Mouse (Mus musculus) lung, postnatal 14 days (tissue): ENCODE results near the gene Macrod1.
A peak's percentile ranks its signal among the peaks of the same experiment; 100 is the strongest.

Experiments
- DNase-seq: peaks from one replicate; pipeline ENCODE4 v3.0.0; 2021

The Macrod1 gene

DNA sequence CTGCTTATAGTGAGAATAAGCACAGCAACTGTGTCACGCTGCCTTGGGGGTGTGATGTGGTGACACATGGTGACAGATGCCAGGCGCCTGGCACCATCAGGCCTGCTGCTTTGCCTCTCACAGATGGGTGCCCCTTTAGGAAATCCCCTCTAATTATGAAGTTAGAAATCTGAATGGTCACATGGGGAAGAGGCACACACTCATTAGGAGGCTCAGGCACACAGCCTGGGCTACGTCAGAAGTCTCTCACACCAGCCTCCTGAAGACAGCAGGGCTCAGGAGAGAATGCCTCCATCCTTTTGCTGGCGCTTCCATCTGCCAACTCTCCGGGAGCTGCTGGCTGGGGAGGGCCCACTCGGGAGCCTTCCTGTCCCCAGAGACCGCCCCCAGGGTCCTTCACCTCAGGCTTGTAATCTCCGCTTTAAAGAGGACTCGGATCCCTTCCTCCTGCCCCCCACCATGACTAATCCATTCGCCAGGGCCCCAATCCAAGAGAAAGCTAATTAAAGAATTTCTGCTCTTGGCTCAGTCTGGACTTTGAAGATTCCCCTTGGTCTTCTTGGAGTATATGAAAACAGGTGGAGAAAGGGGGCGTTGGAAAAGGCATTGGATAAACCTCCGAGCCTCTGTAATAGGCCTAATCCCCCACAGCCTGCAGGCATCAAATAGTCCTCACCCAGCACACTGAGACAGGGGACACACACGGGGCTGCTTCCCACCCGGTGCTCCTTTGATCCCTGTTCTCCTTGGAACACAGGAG is 26.6 kb downstream of the Macrod1 start:
- no peak for DNase-seq

DNA sequence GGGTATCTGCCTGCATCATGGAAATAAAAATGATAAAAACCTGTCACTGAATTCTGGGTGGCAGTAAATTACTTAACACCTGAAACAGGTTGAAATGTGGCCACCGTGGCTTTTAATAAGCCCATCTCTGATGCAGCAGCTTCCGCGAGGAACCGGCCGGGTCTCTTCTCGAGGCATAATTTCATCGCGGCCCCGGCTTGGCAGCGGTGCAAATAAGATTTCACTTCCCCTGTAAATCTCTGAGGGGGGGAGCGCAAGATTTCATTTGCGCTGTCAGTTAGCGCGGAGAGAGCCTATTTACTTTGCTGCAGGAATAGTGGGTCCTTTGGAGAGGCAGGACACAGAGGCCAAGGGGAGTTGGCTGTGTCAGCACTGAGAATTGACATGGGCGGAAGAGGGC is 28.1 kb downstream of the Macrod1 start:
- no peak for DNase-seq

DNA sequence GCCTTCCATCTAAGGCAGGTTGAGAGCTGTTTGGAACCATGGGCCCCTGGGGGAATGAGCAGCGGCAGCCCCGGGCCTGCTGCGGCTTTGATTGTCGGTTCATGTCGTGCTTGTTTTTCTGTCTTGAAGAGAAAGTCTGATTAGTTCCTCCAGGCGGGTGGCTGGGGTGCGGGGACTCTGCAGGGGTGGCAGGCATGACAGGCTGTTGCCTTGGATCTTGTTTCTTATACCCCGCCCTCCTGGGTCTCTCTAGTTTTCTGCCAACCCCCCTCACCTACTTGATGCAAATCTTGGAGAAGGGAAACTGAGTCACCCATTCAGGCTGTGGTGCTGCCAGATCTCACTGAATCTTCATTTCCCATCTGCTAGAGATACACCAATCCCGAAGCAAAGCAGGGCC is 31.9 kb downstream of the Macrod1 start:
- no peak for DNase-seq

DNA sequence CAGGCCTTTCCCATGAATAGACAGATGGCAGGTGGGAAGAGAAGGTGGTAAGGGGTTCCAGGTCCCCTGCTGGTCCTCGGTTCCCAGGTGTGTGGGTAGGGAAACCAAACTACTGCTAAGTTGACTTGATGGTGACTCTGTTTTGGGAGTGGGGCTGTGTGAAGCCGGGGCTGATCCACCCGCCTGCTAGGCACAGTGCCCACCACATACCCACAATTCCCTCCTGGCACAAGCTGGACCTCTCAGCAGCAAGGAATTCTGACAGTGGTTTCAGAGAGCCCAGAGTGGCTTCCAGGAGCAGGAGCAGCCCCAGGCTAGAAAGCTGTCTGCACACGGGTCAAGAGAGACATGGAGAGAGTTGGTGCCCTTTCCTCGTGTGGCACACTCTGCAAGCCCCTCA is 32.4 kb downstream of the Macrod1 start:
- DNase-seq, result no peak

DNA sequence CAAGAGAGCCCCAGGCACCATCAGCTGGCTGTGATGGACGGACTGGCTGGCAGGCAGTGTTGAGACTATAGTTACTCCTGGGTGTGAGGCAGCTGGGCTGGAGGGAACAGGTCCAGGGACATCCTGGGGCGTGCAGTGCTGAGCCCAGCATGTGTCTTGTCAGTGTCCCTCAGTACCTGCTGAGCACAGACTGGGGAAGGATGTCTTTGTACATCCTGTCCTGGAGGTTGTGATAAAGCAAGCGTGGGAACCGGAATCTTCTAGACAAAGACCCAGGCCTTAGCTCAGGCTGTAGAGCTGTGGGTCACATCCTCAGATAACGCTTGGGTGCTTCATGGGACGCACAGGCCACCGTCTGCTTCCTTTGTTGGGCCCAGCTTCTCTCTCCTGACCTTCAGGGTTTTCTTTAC is 33.2 kb downstream of the Macrod1 start:
- no peak for DNase-seq

DNA sequence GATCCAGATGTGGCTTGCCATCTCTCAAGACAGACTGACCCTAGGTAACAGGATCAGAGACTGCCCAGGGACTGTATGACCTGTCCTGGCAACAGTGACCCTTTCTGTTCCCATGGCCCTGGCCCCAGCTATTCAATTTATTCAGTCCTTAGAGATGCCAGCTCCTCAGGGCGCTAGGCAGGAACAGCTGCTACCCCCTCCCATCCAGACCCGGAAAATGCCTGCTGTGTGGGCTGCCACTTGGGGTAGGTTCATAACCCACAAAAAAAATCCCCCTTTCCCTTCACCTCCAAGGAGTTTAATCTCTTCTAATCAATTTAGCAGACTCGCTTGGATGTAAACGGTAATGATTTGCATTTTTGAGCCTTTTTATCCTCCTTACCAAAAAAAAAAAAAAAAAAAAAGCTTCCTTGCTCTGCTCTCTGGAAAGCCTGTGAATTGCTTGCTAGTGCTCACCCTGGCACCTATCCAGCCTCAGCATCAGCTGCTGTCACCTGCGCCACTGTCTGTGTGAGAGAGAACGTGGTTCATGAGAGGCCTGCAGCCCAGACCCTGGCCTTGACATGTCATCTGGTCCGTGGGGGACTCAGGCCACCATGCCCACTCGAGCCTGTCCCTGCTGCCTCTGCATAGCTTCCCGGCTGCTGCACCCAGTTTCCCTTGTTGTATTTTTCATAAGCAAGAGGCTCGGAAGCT is 33.9 kb downstream of the Macrod1 start:
- DNase-seq, result no peak

DNA sequence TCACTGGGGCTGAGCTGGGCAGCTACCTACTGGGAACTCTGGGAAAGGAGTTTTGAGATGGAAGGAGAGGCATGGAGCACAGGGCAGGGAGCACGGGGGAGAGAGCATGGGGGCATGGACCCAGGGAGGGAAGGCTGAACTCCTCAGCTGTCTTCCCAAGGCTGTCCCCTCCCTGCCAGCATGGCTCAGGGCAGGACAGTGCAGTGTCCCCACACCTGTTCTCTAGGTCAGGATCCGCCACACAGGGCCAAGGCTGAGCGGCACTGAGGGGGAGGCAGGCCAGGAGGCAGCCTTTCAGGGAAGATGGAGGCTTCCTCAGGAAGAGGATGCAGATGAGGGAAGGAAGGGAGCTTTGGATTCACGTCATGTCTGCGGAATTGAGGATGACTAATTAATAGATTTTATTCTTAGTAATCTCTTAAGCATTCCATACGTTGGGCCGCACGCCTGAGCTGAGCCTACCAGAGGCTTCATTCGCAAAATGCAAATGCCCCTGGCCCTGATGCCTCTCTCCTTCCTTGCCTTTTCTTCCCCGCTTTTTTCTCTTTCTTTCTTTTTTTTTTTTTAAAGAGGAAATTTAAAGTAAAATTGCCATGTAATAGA is 34.9 kb downstream of the Macrod1 start:
- no peak for DNase-seq

DNA sequence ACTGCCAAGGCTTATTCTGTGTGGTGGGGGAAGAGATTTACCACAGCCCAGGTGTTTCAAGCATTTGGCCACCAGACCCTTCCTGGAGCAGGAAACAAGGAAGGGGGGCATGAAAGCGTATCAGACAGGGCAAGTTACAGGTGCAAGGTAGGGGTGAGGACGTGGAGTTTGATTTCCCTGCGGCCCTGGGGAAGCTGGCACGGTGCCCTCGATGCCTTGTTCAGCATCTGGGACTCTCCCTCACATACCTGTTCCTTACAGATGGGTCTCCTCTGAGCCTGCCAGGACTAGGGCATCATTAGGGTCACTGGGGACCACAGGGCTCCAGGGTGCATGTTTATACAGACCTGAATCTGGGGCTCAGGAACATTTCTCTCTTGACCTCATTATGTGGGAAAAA is 36.1 kb downstream of the Macrod1 start:
- DNase-seq, result no peak

DNA sequence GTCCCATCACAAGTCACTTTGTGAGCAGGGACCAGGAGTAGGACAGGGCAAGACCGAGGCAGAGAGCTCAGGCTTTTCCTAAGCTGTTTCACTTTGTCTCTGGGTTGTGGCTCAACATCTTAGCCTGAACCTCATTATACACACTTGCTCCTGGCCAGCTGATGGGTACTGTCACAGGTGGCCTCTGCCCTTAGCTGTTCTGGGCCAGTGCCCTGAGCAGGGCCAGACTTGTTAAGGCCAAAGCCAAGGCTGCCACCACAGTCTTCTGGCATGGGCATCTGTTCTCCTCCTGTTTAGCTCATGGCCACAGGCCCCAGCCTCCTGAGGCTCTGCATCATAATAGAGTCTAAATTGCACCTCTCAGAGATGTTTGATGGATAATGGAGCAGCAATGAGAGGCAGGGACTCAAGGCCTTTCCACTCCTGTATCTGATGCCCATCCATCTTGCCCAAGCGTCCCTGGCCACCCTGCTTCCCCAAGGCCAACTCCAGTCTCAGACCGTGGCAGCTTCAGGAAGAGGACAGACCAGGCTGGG is 43.1 kb downstream of the Macrod1 start:
- no peak for DNase-seq

DNA sequence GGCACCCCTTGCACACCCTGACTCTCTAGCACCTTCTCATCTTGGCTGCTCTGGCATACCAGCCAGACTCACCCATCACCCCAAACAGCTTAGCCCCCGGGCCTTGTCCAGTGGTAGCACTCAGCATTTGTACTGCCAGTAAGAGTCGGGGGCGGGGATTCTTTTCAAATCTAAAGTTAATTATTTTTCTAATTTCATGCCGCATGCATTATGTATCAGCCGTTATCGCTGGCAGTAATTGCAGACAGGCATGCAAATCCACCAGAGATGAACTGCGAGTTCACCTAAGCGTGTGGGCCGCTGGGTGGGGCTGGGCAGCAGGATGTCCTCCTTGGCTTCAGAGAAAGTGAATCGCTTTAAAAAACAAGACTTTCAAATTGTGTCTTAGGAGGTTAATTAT is 45.4 kb downstream of the Macrod1 start:
- DNase-seq, result no peak

DNA sequence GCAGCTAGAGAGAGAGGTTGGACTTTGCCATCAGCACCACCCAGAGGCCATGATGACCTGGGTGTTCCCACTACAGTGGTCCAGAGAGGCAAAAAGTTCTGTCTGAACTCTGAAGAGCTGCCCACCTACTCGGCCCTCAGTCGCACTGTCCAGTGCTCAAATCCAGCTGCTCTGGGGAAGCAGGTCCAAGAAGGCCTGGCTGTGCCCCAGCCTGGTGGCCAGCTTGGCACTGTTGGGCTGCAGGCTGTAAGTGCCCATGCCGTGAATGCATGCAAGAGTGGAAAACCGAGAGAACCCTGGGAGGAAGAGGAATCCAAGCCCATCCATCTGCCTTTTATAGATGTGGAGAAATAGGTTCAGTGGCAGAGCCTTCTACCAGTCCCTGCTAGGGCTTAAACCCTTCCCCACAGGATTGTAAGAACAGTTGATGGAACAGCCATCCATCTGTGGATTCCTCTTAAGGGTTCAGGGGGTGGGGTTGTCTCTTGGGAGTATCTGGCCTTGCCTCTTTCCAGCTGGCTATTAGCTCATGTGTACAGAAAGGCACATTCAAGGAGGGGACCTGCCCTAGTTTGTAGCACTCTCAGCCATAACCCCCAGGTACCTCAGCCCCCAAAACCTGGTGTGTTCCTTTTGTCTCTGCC is 46.9 kb downstream of the Macrod1 start:
- no peak for DNase-seq

DNA sequence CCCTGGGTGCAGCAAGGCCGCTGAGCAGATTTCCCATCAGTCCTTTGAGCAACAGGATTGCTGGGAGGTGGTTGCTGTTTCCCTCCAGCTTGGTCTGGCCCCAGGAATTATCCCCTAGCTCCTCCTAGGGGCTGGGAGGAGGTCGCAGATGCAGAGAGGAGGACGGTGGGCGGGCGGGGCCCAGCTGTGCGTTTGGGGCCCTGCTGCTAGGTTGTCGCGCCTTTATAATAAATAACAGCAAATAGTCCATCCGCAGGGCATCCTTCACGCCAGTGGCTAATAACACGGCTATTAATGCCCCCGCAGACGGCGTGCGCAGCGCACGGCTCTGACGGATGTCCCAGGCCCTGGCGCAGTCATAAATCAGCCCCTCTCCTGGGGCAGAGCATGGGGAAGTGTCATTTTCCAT is 47.4 kb downstream of the Macrod1 start:
- peak; percentile 33 for DNase-seq

DNA sequence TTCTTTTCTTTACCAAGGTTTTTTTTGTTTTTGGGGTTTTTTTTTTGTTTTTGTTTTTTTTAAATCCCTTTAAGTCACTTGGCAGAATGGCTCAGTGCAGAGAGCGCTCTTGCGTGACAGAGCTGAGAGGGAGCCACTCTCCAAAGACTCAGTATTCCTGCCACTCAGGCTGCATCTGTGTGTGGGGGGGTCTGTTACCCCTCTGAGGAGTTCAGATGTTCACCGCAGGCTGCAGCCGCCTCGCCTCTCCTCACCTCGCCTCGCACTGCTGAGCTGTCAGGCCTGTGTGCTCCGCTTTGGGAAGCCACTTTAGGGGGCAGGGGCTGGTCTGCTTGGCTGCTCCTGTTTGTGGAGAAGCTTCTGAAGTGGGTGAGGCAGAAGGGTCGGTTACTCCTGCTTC is 48.9 kb downstream of the Macrod1 start, which contains the start of gene Flrt1:
Gene Flrt1 (minus strand): TSS at position 186 of the 400 bp plus-strand sequence.
- no peak for DNase-seq

DNA sequence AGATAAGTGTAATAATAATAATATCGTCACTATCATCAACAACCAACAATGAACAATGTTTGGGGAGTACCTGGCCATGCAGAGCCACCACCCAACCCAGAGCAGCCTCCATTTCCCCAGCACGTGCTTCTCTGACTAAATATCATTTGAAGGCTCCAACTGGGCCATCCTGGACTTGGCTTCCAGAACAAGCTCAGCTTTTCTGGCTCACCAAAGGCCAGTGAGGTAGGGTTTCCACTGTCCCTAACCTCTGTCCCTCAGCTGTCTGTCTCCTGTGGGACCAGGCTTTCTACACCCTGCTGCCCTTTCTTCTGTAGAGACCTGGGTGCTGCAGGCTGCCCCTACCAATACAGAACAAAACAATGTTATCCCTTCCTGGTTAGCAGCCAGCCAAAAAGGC is 50.0 kb downstream of the Macrod1 start:
- no peak for DNase-seq

DNA sequence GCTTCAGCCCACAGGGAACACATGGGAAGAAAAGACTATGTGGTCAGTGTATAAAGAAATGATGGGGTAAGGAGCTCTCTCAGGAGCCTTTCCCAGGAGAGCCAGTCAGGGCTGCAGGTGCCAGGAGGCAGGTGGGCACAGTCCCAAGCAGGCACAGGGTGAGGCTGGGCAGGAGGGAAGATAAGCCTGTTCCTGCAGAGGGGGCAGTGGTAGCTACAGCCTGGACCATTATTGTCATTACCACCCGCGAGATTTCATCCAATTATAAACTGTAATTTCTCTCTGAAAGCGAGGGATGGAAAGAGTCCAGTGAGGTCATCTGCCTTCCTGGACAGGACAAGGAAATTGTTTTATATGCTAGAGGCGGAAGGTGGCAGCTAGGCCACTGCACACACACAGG is 50.6 kb downstream of the Macrod1 start:
- no peak for DNase-seq

DNA sequence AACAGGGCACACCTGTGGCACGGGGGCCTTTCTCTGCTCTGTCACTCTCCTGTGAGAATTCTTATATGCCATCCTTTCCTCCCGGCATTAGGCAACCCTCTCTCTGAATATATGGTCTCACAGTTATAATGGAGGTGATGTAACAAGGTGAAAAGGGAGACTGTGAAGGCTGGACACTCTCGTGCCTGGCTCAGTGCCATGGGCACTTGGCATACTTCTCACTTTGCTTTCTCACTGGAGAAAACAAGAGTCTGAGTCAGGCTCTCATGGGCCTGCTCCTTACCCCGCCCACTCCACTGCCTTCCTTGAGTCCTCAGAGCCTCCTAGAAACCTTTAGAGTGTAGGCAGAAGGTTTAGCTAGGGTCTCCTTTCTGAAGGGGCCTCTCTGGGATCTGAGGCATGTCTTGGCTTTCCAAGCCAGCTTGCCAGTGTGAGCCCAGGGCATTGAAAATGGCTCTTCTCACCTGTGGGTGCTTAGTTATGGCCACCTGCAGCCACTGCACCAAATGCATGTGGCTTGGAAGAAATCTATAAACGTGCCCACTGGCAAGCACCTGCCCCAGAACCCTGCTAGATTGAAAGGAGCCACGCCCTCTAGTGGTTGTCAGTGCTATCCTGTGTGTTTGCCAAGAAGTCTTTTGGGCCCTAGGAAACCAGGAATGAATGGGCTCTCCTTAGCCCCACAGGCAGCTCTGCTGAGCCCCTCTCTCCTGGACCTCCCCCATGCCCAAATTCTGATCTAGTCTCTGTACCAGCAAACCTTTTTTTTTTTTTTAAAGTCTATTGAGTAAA is 51.7 kb downstream of the Macrod1 start:
- peak; percentile 78 for DNase-seq

DNA sequence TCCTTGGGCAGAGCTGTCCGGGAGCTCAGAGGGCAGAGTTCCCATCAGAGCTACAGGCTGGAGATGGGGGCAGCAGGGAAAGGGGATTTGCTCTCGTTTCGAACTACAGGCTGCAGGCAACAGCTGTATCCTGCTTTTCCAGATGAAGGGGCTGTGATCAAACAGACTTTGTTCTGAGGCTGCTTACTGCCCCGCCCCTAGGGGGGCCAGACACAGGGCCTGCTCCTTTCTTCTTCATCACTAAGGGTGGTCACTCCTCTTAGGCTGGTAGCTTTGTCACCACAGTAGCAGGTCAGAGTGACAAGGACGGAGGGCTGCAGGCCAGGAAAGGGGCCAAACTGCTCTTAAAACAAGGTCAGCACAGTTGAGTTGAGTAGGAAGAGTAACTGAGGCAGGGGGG is 53.5 kb downstream of the Macrod1 start:
- no peak for DNase-seq

DNA sequence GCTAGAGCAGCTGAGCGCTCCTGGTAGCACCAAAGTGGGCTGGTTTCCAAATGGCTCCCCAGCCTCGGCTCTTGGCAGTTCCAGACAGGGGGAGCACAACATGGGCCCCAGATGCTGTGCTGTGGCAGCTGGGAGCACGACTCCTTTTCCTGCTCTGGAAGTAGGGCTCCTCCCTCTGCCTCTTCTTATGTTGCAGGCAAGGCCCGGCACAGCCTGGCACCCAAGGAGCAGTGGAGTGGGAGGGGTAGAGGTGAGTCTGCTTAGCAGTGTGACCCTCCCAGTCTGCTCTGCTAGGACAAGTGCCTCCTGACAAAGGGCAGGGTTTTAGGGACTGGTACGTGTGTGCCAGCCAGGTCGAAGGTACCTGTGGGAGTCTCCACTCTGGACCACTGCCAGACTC is 54.3 kb downstream of the Macrod1 start:
- DNase-seq, result no peak

DNA sequence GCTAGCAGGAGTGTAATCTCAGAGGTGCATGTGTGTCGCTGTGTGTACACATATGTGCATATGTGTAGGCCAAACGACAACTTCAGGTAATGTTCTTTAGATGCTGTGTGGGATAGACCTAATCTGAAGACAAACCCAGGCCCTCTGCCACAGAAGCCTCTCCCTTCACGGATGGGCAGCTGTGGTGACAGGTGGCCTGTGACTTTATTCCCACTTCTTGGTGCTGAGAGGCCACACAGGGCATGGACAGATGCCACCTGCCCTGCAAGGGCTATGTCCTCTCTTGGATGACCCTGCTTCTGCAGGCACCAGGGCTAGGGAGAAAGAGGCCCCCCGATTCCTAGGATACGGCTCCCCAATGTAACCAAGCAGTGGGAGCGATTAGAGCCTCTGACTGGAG is 54.7 kb downstream of the Macrod1 start:
- no peak for DNase-seq

DNA sequence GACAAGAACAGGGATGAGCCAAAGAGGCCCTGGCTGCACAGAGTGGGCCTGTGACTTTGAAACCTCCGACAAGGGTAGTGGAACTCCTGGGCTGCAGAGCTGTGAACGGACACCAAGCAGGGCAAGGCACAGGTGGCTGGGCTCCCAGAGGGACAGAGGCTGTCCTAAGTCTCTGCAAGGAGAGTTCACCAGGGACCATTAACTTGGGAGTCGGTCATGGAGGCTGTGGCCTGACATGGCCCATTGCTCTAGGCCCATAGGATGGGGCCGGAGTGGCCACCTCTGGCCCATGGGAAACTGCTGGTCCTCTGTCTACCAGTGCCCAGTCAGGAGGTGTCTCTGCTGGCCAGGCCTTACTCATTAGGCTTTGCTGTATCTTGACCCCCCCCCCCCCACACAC is 55.1 kb downstream of the Macrod1 start:
- DNase-seq, result no peak

DNA sequence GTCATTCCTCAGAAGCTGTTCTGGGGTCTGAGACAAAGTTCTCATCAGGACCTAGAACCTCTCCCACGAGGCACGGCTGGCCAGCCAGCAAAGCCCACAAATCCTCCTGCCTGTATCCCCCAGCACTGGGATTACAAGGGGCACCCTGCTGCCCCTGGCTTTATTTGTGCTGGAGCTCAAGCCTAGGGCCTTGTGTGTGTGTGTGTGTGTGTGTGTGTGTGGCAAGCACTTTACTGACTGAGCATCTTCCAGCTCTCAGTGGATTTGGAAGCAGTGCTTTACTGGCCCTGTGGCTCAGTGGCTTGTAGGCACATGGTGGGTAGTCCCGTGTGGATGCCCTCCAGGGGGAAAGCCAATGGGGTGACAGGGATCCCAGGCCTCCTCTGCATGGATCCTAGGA is 56.0 kb downstream of the Macrod1 start:
- no peak for DNase-seq

DNA sequence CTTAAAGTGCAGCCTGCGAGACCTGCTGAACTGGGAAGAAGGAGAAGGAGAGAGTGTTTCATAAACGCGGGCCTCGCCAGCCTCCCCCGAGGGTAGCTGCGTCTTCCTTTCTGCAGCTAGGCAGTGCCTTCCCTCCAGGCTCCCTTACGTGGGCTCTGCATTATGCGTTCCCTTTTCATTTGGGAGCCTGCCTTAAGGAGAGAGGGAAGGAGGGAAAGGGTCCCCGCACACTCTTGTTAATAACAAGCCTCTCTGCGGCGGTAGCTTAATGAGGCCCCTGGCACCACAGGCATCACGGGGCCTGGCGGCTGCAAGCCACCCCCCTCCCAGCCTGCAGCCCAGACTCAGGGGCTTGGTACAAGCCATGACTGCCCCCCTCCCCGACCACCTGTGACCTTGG is 57.0 kb downstream of the Macrod1 start:
- no peak for DNase-seq
